Mouse (Mus musculus) myocyte (in vitro differentiated cells): ENCODE measurements around the gene Cd163.

ENCODE experiments used
- CEBPB ChIP-seq: IDR thresholded peaks from 2 replicates; pipeline ENCODE4 v1.6.1; 2011; ENCODE audit warnings: mild to moderate bottlenecking, moderate library complexity; ENCODE audit not compliant: poor library complexity, insufficient read depth, severe bottlenecking
- POLR2A ChIP-seq: IDR thresholded peaks from one replicate; pipeline ENCODE4 v1.6.1; 2011; ENCODE audit warnings: low read depth, mild to moderate bottlenecking, control low read depth, moderate library complexity; ENCODE audit not compliant: insufficient read length
- POLR2AphosphoS2 ChIP-seq: IDR thresholded peaks from one replicate; pipeline ENCODE4 v1.6.1; 2011; ENCODE audit warnings: low read depth, control low read depth; ENCODE audit not compliant: insufficient read length
- TCF12 ChIP-seq: IDR thresholded peaks from one replicate; pipeline ENCODE4 v1.6.1; 2011; ENCODE audit warnings: mild to moderate bottlenecking, control low read depth; ENCODE audit not compliant: poor library complexity, insufficient read depth, severe bottlenecking
- TCF3 ChIP-seq: IDR thresholded peaks from one replicate; pipeline ENCODE4 v1.6.1; 2011; ENCODE audit warnings: low read depth, control low read depth; ENCODE audit not compliant: insufficient read length
- USF1 ChIP-seq: IDR thresholded peaks from one replicate; pipeline ENCODE4 v1.6.1; 2011; ENCODE audit warnings: low read depth, mild to moderate bottlenecking, control low read depth, moderate library complexity

DNA sequence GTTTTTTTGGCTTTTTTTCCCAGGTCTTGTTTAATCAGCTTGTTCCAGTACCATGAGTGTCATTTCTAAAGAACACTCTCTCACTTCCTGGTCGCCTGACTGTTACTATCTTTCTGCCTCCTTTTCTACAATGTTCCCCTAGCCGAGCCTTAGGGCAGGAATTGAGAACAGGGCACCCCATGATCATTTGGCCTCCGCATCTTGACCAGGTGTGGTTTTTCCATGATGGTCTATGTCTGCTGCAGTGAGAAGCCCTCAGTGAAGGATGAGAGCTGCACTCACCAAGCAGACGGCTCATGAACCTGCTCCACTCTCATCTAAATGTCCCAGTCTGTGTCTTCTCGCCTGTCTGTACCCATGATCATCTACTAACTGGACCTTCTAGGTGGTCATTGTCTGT lies 26.2 kb upstream of the Cd163 start:
- no peak for TF ChIP-seq TCF12
- TF ChIP-seq POLR2AphosphoS2 = no peak
- no peak for TF ChIP-seq TCF3
- no peak for TF ChIP-seq POLR2A
- TF ChIP-seq CEBPB = no peak
- no peak for TF ChIP-seq USF1
